Comparison of ENCODE assay signal across 8 mouse cellular contexts in the genomic region with DNA sequence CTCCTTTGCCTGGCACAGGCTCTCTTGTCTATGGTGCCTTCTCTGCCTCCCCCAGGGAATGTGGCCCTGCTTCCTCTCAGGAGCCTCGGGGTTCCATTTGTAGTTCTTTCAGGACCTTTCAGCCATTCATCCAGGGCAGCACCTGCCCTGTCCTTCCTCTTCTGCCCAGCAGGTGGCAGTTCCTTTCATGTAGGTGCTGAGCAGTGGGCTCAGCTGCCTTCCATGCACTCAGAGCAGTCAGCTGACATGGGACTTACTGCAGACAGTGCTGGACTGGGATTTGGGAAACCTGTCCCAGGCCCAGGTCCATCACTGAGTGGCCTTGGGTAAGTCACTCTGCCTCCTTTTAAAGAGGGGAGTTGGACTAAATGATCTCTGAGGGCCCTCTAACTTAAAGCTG.
DNase-seq lines count a peak whose midpoint lies in the region; ATAC-seq and TF ChIP-seq lines count a peak whose summit lies in the region.

No protein-coding gene starts in this region.

- H3K4me3 ChIP-seq in forebrain, embryonic 15.5 days = no peak overlapping the region
- no peak overlapping the region for H3K4me3 ChIP-seq in layer of hippocampus, adult 2 months

- no peaks in the 10 kb centered on the region for H3K27me3 ChIP-seq in forebrain, embryonic 15.5 days

- no peaks in the 10 kb centered on the region for H3K9me3 ChIP-seq in forebrain, embryonic 15.5 days

- no peak overlapping the region for H3K4me2 ChIP-seq in forebrain, embryonic 15.5 days (replicated peaks)

- peak; percentile 72 for ATAC-seq in forebrain, embryonic 15.5 days (replicated peaks)
- peak; percentile 88 for ATAC-seq in megakaryocyte-erythroid progenitor cell, adult 5-6 weeks (replicated peaks; ENCODE audit: low FRiP score, low TSS enrichment, poor library complexity, severe bottlenecking)

- peak; percentile 90 for TF ChIP-seq CTCF in layer of hippocampus, adult 2 months (conservative IDR thresholded peaks at IDR 0.05)

- no peak overlapping the region for H3K9ac ChIP-seq in forebrain, embryonic 15.5 days (replicated peaks)

- peaks cover 25% of the 10 kb centered on the region for H3K36me3 ChIP-seq in forebrain, embryonic 15.5 days

- H3K27ac ChIP-seq in forebrain, embryonic 15.5 days (replicated peaks) = no peak overlapping the region; the same call in 1 of the 2 replicates
- H3K27ac ChIP-seq in layer of hippocampus, adult 2 months = no peak overlapping the region

- DNase-seq in urinary bladder, postnatal 14 days (ENCODE audit: low spot score) = peak; percentile 15
- no peak for DNase-seq in urinary bladder, postnatal 4 days (ENCODE audit: low spot score in 2 of 2)
- peak; percentile 51 for DNase-seq in brain, adult 2 months (ENCODE audit: low read depth, low spot score)
- DNase-seq in layer of hippocampus, adult 2 months (ENCODE audit: low spot score in 2 of 2) = peak; percentile 10 to 14
- DNase-seq in spleen, adult 12 weeks (ENCODE audit: low spot score) = peak; percentile 17
- DNase-seq in yolk sac, embryonic 10.5 days (ENCODE audit: low spot score) = no peak

- H3K4me1 ChIP-seq in forebrain, embryonic 15.5 days = peaks cover 16% of the 10 kb centered on the region

- 4% methylated on average over 1 of the region's 1 CpGs for WGBS in forebrain, embryonic 15.5 days

Comparison
In these comparisons a context has a peak if more than half of its experiments do, and no peak if none do; other contexts are left out.
1. DNase-seq: peak in urinary bladder, postnatal 14 days (single experiment), brain, adult 2 months (single experiment), layer of hippocampus, adult 2 months (2 of 2) and spleen, adult 12 weeks (single experiment); none in urinary bladder, postnatal 4 days (0 of 2) and yolk sac, embryonic 10.5 days (single experiment).